Mouse (Mus musculus) urinary bladder, adult 18-20 months (tissue): ENCODE measurements at regions not wholly inside any gene's neighbourhood (a gene's known extent, or its start where the extent isn't known, plus 50 kb on each side); places are given as distances from the start of the nearest gene placed in this dataset.

ENCODE experiments used
- DNase-seq, 2 experiments: peaks; one replicate each; pipeline ENCODE4 v3.0.0; 2022; ENCODE audit warnings: low spot score in 2 of 2, mixed read lengths in 2 of 2

- DNase-seq, result no peak
These were observed 401.6 kb upstream of the Nmur2 start for GRCm38 (mm10) chr11:56442381-56442780.

- no peak for DNase-seq
These were observed 400.3 kb upstream of the Nmur2 start for GRCm38 (mm10) chr11:56441071-56441470.

- no peak for DNase-seq
These were observed 390.3 kb upstream of the Nmur2 start for GRCm38 (mm10) chr11:56431089-56431488.

- no peak for DNase-seq
These were observed 344.0 kb upstream of the Nmur2 start for GRCm38 (mm10) chr11:56384761-56385160.

- no peak for DNase-seq
These were observed 336.7 kb upstream of the Nmur2 start for GRCm38 (mm10) chr11:56377535-56377934.

GRCm38 (mm10) chr11:56374329-56374728 is 333.5 kb upstream of the Nmur2 start:
- DNase-seq, result no peak

- no peak for DNase-seq
These were observed 332.8 kb upstream of the Nmur2 start for GRCm38 (mm10) chr11:56373624-56374023.

GRCm38 (mm10) chr11:56357690-56358089 is 316.9 kb upstream of the Nmur2 start:
- DNase-seq, result no peak

GRCm38 (mm10) chr11:56351798-56352366 is 311.1 kb upstream of the Nmur2 start:
- DNase-seq, result no peak

- DNase-seq, result no peak
These were observed 310.4 kb upstream of the Nmur2 start for GRCm38 (mm10) chr11:56351231-56351630.

GRCm38 (mm10) chr11:56349766-56350165 is 309.0 kb upstream of the Nmur2 start:
- no peak for DNase-seq

GRCm38 (mm10) chr11:56348408-56348807 is 307.6 kb upstream of the Nmur2 start:
- no peak for DNase-seq

GRCm38 (mm10) chr11:56343083-56343482 is 302.3 kb upstream of the Nmur2 start:
- no peak for DNase-seq

GRCm38 (mm10) chr11:56341731-56342130 is 300.9 kb upstream of the Nmur2 start:
- no peak for DNase-seq

- DNase-seq, result no peak
These were observed 300.2 kb upstream of the Nmur2 start for GRCm38 (mm10) chr11:56341040-56341439.

- no peak for DNase-seq
These were observed 297.7 kb upstream of the Nmur2 start for GRCm38 (mm10) chr11:56338511-56338910.

- DNase-seq, result no peak
These were observed 295.1 kb upstream of the Nmur2 start for GRCm38 (mm10) chr11:56335937-56336336.

- no peak for DNase-seq
These were observed 279.5 kb upstream of the Nmur2 start for GRCm38 (mm10) chr11:56320293-56320692.

GRCm38 (mm10) chr11:56315221-56315987 is 274.6 kb upstream of the Nmur2 start:
- no peak for DNase-seq

GRCm38 (mm10) chr11:56309549-56309948 is 268.7 kb upstream of the Nmur2 start:
- DNase-seq, result no peak

- DNase-seq, result no peak
These were observed 267.7 kb upstream of the Nmur2 start for GRCm38 (mm10) chr11:56308383-56309105.

GRCm38 (mm10) chr11:56307051-56307450 is 266.2 kb upstream of the Nmur2 start:
- DNase-seq, result no peak
